Comparison of ENCODE assay signal across 9 mouse cellular contexts in genomic region chr5:130811266-130811665, GRCm38 (mm10).
DNase-seq lines count a peak whose midpoint lies in the region; ATAC-seq and TF ChIP-seq lines count a peak whose summit lies in the region.
"Had no signal": no experiment of that assay in that cellular context is flagged by ENCODE, and none has a peak within 500 bp of the region (broad histone marks: within the 10 kb centered on the region; RNA-seq: fewer than 3 reads in every experiment).

No protein-coding gene starts in this region.

- H3K4me1 ChIP-seq in kidney, embryonic 15.5 days, result no peaks in the 10 kb centered on the region
- H3K4me1 ChIP-seq in MEL (ENCODE audit: control insufficient read depth in 1 of 2, insufficient read depth in 2 of 2, low read length in 2 of 2), result no peaks in the 10 kb centered on the region
- H3K4me1 ChIP-seq in embryonic facial prominence, embryonic 14.5 days (ENCODE audit: control insufficient read depth, insufficient read depth, low read length), result no peaks in the 10 kb centered on the region

- H3K36me3 ChIP-seq in kidney, embryonic 15.5 days, result no peaks in the 10 kb centered on the region
- no peaks in the 10 kb centered on the region for H3K36me3 ChIP-seq in MEL (ENCODE audit: control insufficient read depth in 1 of 2, insufficient read depth in 2 of 2, low read length in 2 of 2)
- no peaks in the 10 kb centered on the region for H3K36me3 ChIP-seq in embryonic facial prominence, embryonic 14.5 days (ENCODE audit: control insufficient read depth, insufficient read depth, low read length)

- TF ChIP-seq RAD21 in MEL (IDR thresholded peaks at IDR 0.05; ENCODE audit: low read depth, low read length), result peak; percentile 8

- peak; percentile 20 for DNase-seq in kidney, adult 9 months
- DNase-seq in MEL (ENCODE audit: low read depth, low spot score), result no peak
- peak; percentile 78 for DNase-seq in brain, adult 2 months (ENCODE audit: low read depth, low spot score)
- peak; percentile 44 for DNase-seq in embryonic facial prominence, embryonic 14.5 days (ENCODE audit: low spot score)
- peak; percentile 24 for DNase-seq in lung, postnatal 14 days
- no peak for DNase-seq in spleen, adult 18-20 months
- no peak for DNase-seq in T-cell, adult 2 months (ENCODE audit: low spot score)

- peak in 2 of 3 experiments; percentile 16 to 26; a peak in 2 of 6 replicates for TF ChIP-seq CTCF in MEL (IDR thresholded peaks at IDR 0.05 in 2 of 3, conservative IDR thresholded peaks at IDR 0.05 in 1 of 3; ENCODE audit: control insufficient read depth in 1 of 3, insufficient read depth in 1 of 3, low read depth in 2 of 3, low read length in 3 of 3, poor library complexity in 1 of 3, severe bottlenecking in 1 of 3)

- no peak for TF ChIP-seq EP300 in MEL (IDR thresholded peaks at IDR 0.05; ENCODE audit: low read depth in 1 of 2, low read length in 2 of 2)

- WGBS in kidney, embryonic 15.5 days, result 32% methylated on average over 3 of the region's 3 CpGs
- 26% methylated on average over 3 of the region's 3 CpGs for WGBS in embryonic facial prominence, embryonic 14.5 days

- no peak for ATAC-seq in kidney, embryonic 15.5 days (replicated peaks; ENCODE audit: low FRiP score)
- ATAC-seq in embryonic facial prominence, embryonic 14.5 days (ENCODE audit: low read depth), result no peak

- no peaks in the 10 kb centered on the region for H3K27me3 ChIP-seq in kidney, embryonic 15.5 days
- no peaks in the 10 kb centered on the region for H3K27me3 ChIP-seq in MEL (ENCODE audit: control insufficient read depth in 1 of 2, insufficient read depth in 2 of 2, low read length in 2 of 2)
- H3K27me3 ChIP-seq in embryonic facial prominence, embryonic 14.5 days (replicated peaks; ENCODE audit: control insufficient read depth, insufficient read depth, low read length), result no peaks in the 10 kb centered on the region

- TF ChIP-seq POLR2A in MEL (IDR thresholded peaks at IDR 0.05; ENCODE audit: control insufficient read depth in 1 of 2, insufficient read depth in 1 of 2, low read depth in 1 of 2, low read length in 2 of 2, poor library complexity in 1 of 2), result no peak

- H3K27ac ChIP-seq in kidney, embryonic 15.5 days, result no peak overlapping the region
- H3K27ac ChIP-seq in MEL (ENCODE audit: control insufficient read depth, low read depth, low read length), result no peak overlapping the region
- no peak overlapping the region for H3K27ac ChIP-seq in embryonic facial prominence, embryonic 14.5 days (replicated peaks; ENCODE audit: low read depth, low read length)

- H3K9ac ChIP-seq in kidney, embryonic 15.5 days, result no peak overlapping the region
- H3K9ac ChIP-seq in MEL (ENCODE audit: control insufficient read depth, low read depth, low read length, poor library complexity, severe bottlenecking), result no peak overlapping the region
- no peak overlapping the region for H3K9ac ChIP-seq in embryonic facial prominence, embryonic 14.5 days (ENCODE audit: low read depth, low read length)

- H3K9me3 ChIP-seq in kidney, embryonic 15.5 days (replicated peaks), result no peaks in the 10 kb centered on the region
- no peaks in the 10 kb centered on the region for H3K9me3 ChIP-seq in MEL (replicated peaks; ENCODE audit: insufficient read depth, low read length)
- H3K9me3 ChIP-seq in embryonic facial prominence, embryonic 14.5 days (ENCODE audit: control insufficient read depth, low read length), result no peaks in the 10 kb centered on the region

- H3K4me2 ChIP-seq in kidney, embryonic 15.5 days, result no peak overlapping the region
- no peak overlapping the region for H3K4me2 ChIP-seq in embryonic facial prominence, embryonic 14.5 days (ENCODE audit: low read depth, low read length)

- no peak overlapping the region for H3K4me3 ChIP-seq in kidney, embryonic 15.5 days (replicated peaks)
- no peak overlapping the region for H3K4me3 ChIP-seq in MEL (ENCODE audit: control insufficient read depth in 1 of 2, insufficient read depth in 1 of 2, low read depth in 2 of 2, low read length in 2 of 2)
- H3K4me3 ChIP-seq in embryonic facial prominence, embryonic 14.5 days (ENCODE audit: low read depth, low read length), result no peak overlapping the region
- H3K4me3 ChIP-seq: myocyte had no signal

- no peaks in the 10 kb centered on the region for H3K79me2 ChIP-seq in MEL (ENCODE audit: control insufficient read depth, insufficient read depth, low read length, poor library complexity)

TF ChIP-seq in MEL, 35 proteins besides CTCF, POLR2A, EP300 and RAD21:
- TF ChIP-seq HCFC1 (IDR thresholded peaks at IDR 0.05; ENCODE audit: low read depth, low read length), result no peak
- TF ChIP-seq GATA1 (IDR thresholded peaks at IDR 0.05; ENCODE audit: low read depth, low read length), result no peak
- no peak for TF ChIP-seq MXI1 (IDR thresholded peaks at IDR 0.05; ENCODE audit: low read depth, low read length)
- TF ChIP-seq POLR2AphosphoS2 (IDR thresholded peaks at IDR 0.05; ENCODE audit: low read length), result no peak
- no peak for TF ChIP-seq TAL1 (IDR thresholded peaks at IDR 0.05; ENCODE audit: low read length)
- TF ChIP-seq ZC3H11A (IDR thresholded peaks at IDR 0.05; ENCODE audit: low read depth, low read length), result no peak
- no peak for TF ChIP-seq TBP (IDR thresholded peaks at IDR 0.05; ENCODE audit: low read depth, low read length)
- TF ChIP-seq SIN3A (IDR thresholded peaks at IDR 0.05; ENCODE audit: low read length), result no peak
- TF ChIP-seq MYC (IDR thresholded peaks at IDR 0.05; ENCODE audit: low read depth, low read length), result no peak
- TF ChIP-seq JUND (IDR thresholded peaks at IDR 0.05; ENCODE audit: low read depth, low read length), result no peak
- no peak for TF ChIP-seq CHD2 (IDR thresholded peaks at IDR 0.05; ENCODE audit: low read length)
- TF ChIP-seq TCF12 (IDR thresholded peaks at IDR 0.05; ENCODE audit: low read depth, low read length), result no peak

Comparison
In these comparisons a context has a peak if more than half of its experiments do, and no peak if none do; other contexts are left out.
1. DNase-seq: peak in kidney, adult 9 months (single experiment), brain, adult 2 months (single experiment), embryonic facial prominence, embryonic 14.5 days (single experiment) and lung, postnatal 14 days (single experiment); none in MEL (single experiment), spleen, adult 18-20 months (0 of 2) and T-cell, adult 2 months (single experiment).